Mouse (Mus musculus) heart, postnatal 0 days (tissue): ENCODE measurements around the gene Capn1. TPM values are rescaled to one million over a fixed set of nuclear protein-coding genes. Genes with fewer than 3 reads are reported as not detected.

ENCODE experiments used
- ATAC-seq: fragments of 200-750 bp; cut with Nextera tagmentation; 2 replicates; pipeline ENCODE4 v1.8.0; 2017; ENCODE audit warnings: low read depth, moderate number of reproducible peaks, moderate library complexity; ENCODE audit not compliant: insufficient read depth
- DNase-seq: peaks from one replicate; pipeline ENCODE4 v3.0.0-alpha.2; 2016; ENCODE audit warnings: low spot score
- H3K27ac ChIP-seq: fragments of 300-500 bp; sonication (generic); 2 replicates; pipeline ENCODE4 v1.5.1; 2014; ENCODE audit warnings: low read depth, mild to moderate bottlenecking
- H3K27me3 ChIP-seq: fragments of 300-500 bp; sonication (generic); 2 replicates; pipeline ENCODE4 v1.6.1; 2014; ENCODE audit warnings: low read length, mixed read lengths; ENCODE audit not compliant: control insufficient read depth, insufficient read depth
- H3K36me3 ChIP-seq: fragments of 300-500 bp; sonication (generic); replicated peaks from 2 replicates; pipeline ENCODE4 v1.6.1; 2014; ENCODE audit warnings: low read length, mixed read lengths; ENCODE audit not compliant: control insufficient read depth, insufficient read depth
- H3K4me1 ChIP-seq: fragments of 300-500 bp; sonication (generic); 2 replicates; pipeline ENCODE4 v1.6.1; 2014; ENCODE audit warnings: antibody characterized with exemption; ENCODE audit not compliant: control insufficient read depth, insufficient read depth
- H3K4me2 ChIP-seq: fragments of 300-500 bp; sonication (generic); 2 replicates; pipeline ENCODE4 v1.6.1; 2014; ENCODE audit warnings: low read depth, mild to moderate bottlenecking, low read length, moderate library complexity
- H3K4me3 ChIP-seq: fragments of 300-500 bp; sonication (generic); 2 replicates; pipeline ENCODE4 v1.5.1; 2014; ENCODE audit warnings: low read depth, low read length
- H3K9ac ChIP-seq: fragments of 300-500 bp; sonication (generic); replicated peaks from 2 replicates; pipeline ENCODE4 v1.6.1; 2014; ENCODE audit warnings: low read depth, low read length, mixed read lengths
- H3K9me3 ChIP-seq: fragments of 300-500 bp; sonication (generic); replicated peaks from 2 replicates; pipeline ENCODE4 v1.6.1; 2016; ENCODE audit warnings: low read length; ENCODE audit not compliant: control insufficient read depth
- CTCF ChIP-seq: IDR thresholded peaks from 2 replicates; pipeline ENCODE4 v1.5.1; 2016; ENCODE audit warnings: antibody characterized with exemption, control low read depth, low read depth
- EP300 ChIP-seq: IDR thresholded peaks from 2 replicates; pipeline ENCODE4 v1.6.1; 2016; ENCODE audit warnings: antibody characterized with exemption, low read depth
- WGBS: fragments of 180-500 bp; shearing (Covaris S2); extraction: QIAGEN DNeasy Blood & Tissue Kit; methylation state at CpG from one replicate; pipeline ENCODE4 v1.1.7; 2014; 5-methylcytosine and 5-hydroxymethylcytosine counted together
- polyA plus RNA-seq: library from polyadenylated mRNA; unstranded; fragments of >200 nt; fragmentation: Nextera tagmentation; extraction: Ambion mirVana; gene quantifications from 2 replicates; pipeline ENCODE4 v1.2.1, GENCODE M21; 2015
- total RNA-seq: library from RNA; depleted of rRNA; stranded (reverse); fragments of >200 nt; gene quantifications from 2 replicates; pipeline ENCODE4 v1.2.3, GENCODE M21; 2014; ENCODE audit warnings: low replicate concordance

Capn1 gene
- total and polyA plus RNA-seq, 2 experiments from 2014 or later, result 5.3 to 19.3 TPM

- DNase-seq (no peak), ATAC-seq (no peak)
- Histone ChIP-seq H3K27ac (no peak overlapping the region; the same call in 1 of the 2 replicates), H3K4me3 (peak overlapping the region; percentile 90), H3K36me3 (peaks cover 30% of the 10 kb centered on the region), H3K4me2 (peak overlapping the region; percentile 79), H3K9ac (peak overlapping the region; percentile 85; the same call in 1 of the 2 replicates), H3K27me3 (no peaks in the 10 kb centered on the region), H3K9me3 (no peaks in the 10 kb centered on the region), H3K4me1 (peaks cover 36% of the 10 kb centered on the region)
- 81% methylated on average over 5 of the region's 5 CpGs for WGBS
- TF ChIP-seq EP300, result no peak
- TF ChIP-seq CTCF, result no peak
These were observed 43.3 kb upstream of the Capn1 start for GRCm38 (mm10) chr19:6058966-6059365.

GRCm38 (mm10) chr19:6058513-6058912 lies 42.8 kb upstream of the Capn1 start:
- peaks cover 34% of the 10 kb centered on the region for H3K36me3 ChIP-seq
- no peak for ATAC-seq

GRCm38 (mm10) chr19:6057313-6058096 lies 41.8 kb upstream of the Capn1 start, which contains the start of the genes Mrpl49 and Fau:
Gene Mrpl49 (minus strand): TSS chr19:6057785.
Gene Fau (plus strand): TSS chr19:6057844.
- Histone ChIP-seq H3K27ac (peak within 1 kb of the TSS; percentile 84), H3K36me3 (peaks cover 44% of the 10 kb centered on the region), H3K27me3 (no peaks in the 10 kb centered on the region), H3K9ac (peak within 1 kb of the TSS; percentile 85), H3K9me3 (no peaks in the 10 kb centered on the region), H3K4me2 (peak within 1 kb of the TSS; percentile 88), H3K4me3 (peak within 1 kb of the TSS; percentile 90), H3K4me1 (peaks cover 31% of the 10 kb centered on the region)
- ATAC-seq, result peak; percentile 90
- no peak for TF ChIP-seq CTCF
- TF ChIP-seq EP300, result no peak
- under 1% methylated on average over 56 of the region's 63 CpGs for WGBS
- DNase-seq, result peak; percentile 97

More at GRCm38 (mm10) chr19:6058513-6058912, 42.8 kb upstream of the Capn1 start:
- no peak for DNase-seq
- peaks cover 36% of the 10 kb centered on the region for H3K4me1 ChIP-seq
- peak overlapping the region; percentile 84 for H3K27ac ChIP-seq
- no peaks in the 10 kb centered on the region for H3K9me3 ChIP-seq
- no peaks in the 10 kb centered on the region for H3K27me3 ChIP-seq
- TF ChIP-seq CTCF (no peak), EP300 (no peak)
- H3K4me2 ChIP-seq, result peak overlapping the region; percentile 79
- H3K4me3 ChIP-seq, result peak overlapping the region; percentile 90
- WGBS, result 26% methylated on average over 5 of the region's 5 CpGs
- H3K9ac ChIP-seq, result peak overlapping the region; percentile 85

- Histone ChIP-seq H3K4me3 (peak overlapping the region; percentile 90), H3K27me3 (no peaks in the 10 kb centered on the region), H3K9me3 (no peaks in the 10 kb centered on the region), H3K9ac (peak overlapping the region; percentile 85; the same call in 1 of the 2 replicates), H3K36me3 (peaks cover 52% of the 10 kb centered on the region), H3K4me1 (peaks cover 23% of the 10 kb centered on the region), H3K4me2 (peak overlapping the region; percentile 88), H3K27ac (no peak overlapping the region)
- 45% methylated on average over 4 of the region's 4 CpGs for WGBS
- ATAC-seq (no peak), DNase-seq (no peak)
- TF ChIP-seq CTCF (no peak), EP300 (no peak)
These were observed 41.0 kb upstream of the Capn1 start for GRCm38 (mm10) chr19:6056696-6057095.

GRCm38 (mm10) chr19:6054296-6054695 lies 38.6 kb upstream of the Capn1 start:
- peaks cover 19% of the 10 kb centered on the region for H3K4me1 ChIP-seq
- H3K9ac ChIP-seq, result no peak overlapping the region
- 74% methylated on average over 5 of the region's 5 CpGs for WGBS
- no peak overlapping the region for H3K4me3 ChIP-seq
- no peak overlapping the region for H3K27ac ChIP-seq
- H3K36me3 ChIP-seq, result peaks cover 71% of the 10 kb centered on the region
- H3K9me3 ChIP-seq, result no peaks in the 10 kb centered on the region
- no peaks in the 10 kb centered on the region for H3K27me3 ChIP-seq
- no peak for DNase-seq
- no peak overlapping the region for H3K4me2 ChIP-seq
- TF ChIP-seq EP300 (no peak), CTCF (no peak)
- ATAC-seq, result no peak
